Mouse (Mus musculus) midbrain, embryonic 11.5 days (tissue): ENCODE measurements around the gene Vdr. TPM values are rescaled to one million over a fixed set of nuclear protein-coding genes. Genes with fewer than 3 reads are reported as not detected.

Experiments used
- ATAC-seq: fragments of 200-750 bp; cut with Nextera tagmentation; 2 replicates; pipeline ENCODE4 v1.8.0; 2017; ENCODE audit warnings: moderate TSS enrichment, moderate library complexity; ENCODE audit not compliant: low FRiP score
- DNase-seq: peaks from one replicate; pipeline ENCODE4 v3.0.0; 2015; ENCODE audit warnings: low spot score; ENCODE audit errors: missing footprints
- H3K27ac ChIP-seq: fragments of 300-500 bp; sonication (generic); 2 replicates; pipeline ENCODE4 v1.5.1; 2014; ENCODE audit warnings: low read depth, low read length
- H3K27me3 ChIP-seq: fragments of 300-500 bp; sonication (generic); 2 replicates; pipeline ENCODE4 v1.6.1; 2014; ENCODE audit warnings: mild to moderate bottlenecking, low read length, moderate library complexity, mixed read lengths; ENCODE audit not compliant: control insufficient read depth, insufficient read depth
- H3K36me3 ChIP-seq: fragments of 300-500 bp; sonication (generic); 2 replicates; pipeline ENCODE4 v1.6.1; 2014; ENCODE audit warnings: mild to moderate bottlenecking, low read length, moderate library complexity, mixed read lengths; ENCODE audit not compliant: control insufficient read depth, insufficient read depth
- H3K4me1 ChIP-seq: fragments of 300-500 bp; sonication (generic); 2 replicates; pipeline ENCODE4 v1.6.1; 2014; ENCODE audit warnings: low read length; ENCODE audit not compliant: control insufficient read depth, insufficient read depth
- H3K4me2 ChIP-seq: fragments of 300-500 bp; sonication (generic); 2 replicates; pipeline ENCODE4 v1.6.1; 2014; ENCODE audit warnings: mild to moderate bottlenecking, moderate library complexity
- H3K4me3 ChIP-seq: fragments of 300-500 bp; sonication (generic); 2 replicates; pipeline ENCODE4 v1.5.1; 2014; ENCODE audit warnings: low read depth, low read length
- H3K9ac ChIP-seq: fragments of 300-500 bp; sonication (generic); 2 replicates; pipeline ENCODE4 v1.6.1; 2014; ENCODE audit warnings: low read length
- H3K9me3 ChIP-seq: fragments of 300-500 bp; sonication (generic); 2 replicates; pipeline ENCODE4 v1.6.1; 2016; ENCODE audit warnings: low read length; ENCODE audit not compliant: control insufficient read depth
- WGBS: fragments of 180-500 bp; shearing (Covaris S2); extraction: QIAGEN DNeasy Blood & Tissue Kit; methylation state at CpG from one replicate; pipeline ENCODE4 v1.1.7; 2014; 5-methylcytosine and 5-hydroxymethylcytosine counted together
- polyA plus RNA-seq: library from polyadenylated mRNA; unstranded; fragments of >200 nt; fragmentation: Nextera tagmentation; extraction: Ambion mirVana; gene quantifications from 2 replicates; pipeline ENCODE4 v1.2.1, GENCODE M21; 2014

The Vdr gene
- polyA plus RNA-seq, 1 experiment from 2014 or later = 0.38 TPM

GRCm38 (mm10) chr15:97828221-97828842 lies 82.1 kb downstream of the Vdr start:
- H3K4me2 ChIP-seq = no peak overlapping the region
- H3K9ac ChIP-seq = no peak overlapping the region
- no peak for ATAC-seq
- WGBS = 70% methylated on average over 6 of the region's 6 CpGs
- no peaks in the 10 kb centered on the region for H3K36me3 ChIP-seq
- H3K27me3 ChIP-seq = no peaks in the 10 kb centered on the region; the same call in 1 of the 2 replicates
- no peak overlapping the region for H3K27ac ChIP-seq
- DNase-seq = no peak
- H3K4me3 ChIP-seq = no peak overlapping the region
- H3K4me1 ChIP-seq = peaks cover 42% of the 10 kb centered on the region
- no peaks in the 10 kb centered on the region for H3K9me3 ChIP-seq

GRCm38 (mm10) chr15:97827401-97827800 lies 83.0 kb downstream of the Vdr start:
- 90% methylated on average over 8 of the region's 8 CpGs for WGBS
- Histone ChIP-seq H3K27me3 (no peaks in the 10 kb centered on the region; the same call in 1 of the 2 replicates), H3K4me1 (peaks cover 47% of the 10 kb centered on the region)

GRCm38 (mm10) chr15:97826588-97827261 lies 83.7 kb downstream of the Vdr start:
- ATAC-seq = no peak
- Histone ChIP-seq H3K36me3 (no peaks in the 10 kb centered on the region), H3K9me3 (no peaks in the 10 kb centered on the region), H3K27ac (no peak overlapping the region), H3K4me3 (no peak overlapping the region), H3K4me2 (no peak overlapping the region), H3K27me3 (no peaks in the 10 kb centered on the region; the same call in 1 of the 2 replicates), H3K9ac (no peak overlapping the region; the same call in 1 of the 2 replicates), H3K4me1 (peaks cover 43% of the 10 kb centered on the region)
- DNase-seq = no peak
- WGBS = 71% methylated on average over 5 of the region's 5 CpGs

More at GRCm38 (mm10) chr15:97827401-97827800, 83.0 kb downstream of the Vdr start:
- Histone ChIP-seq H3K36me3 (no peaks in the 10 kb centered on the region), H3K9me3 (no peaks in the 10 kb centered on the region), H3K4me3 (no peak overlapping the region), H3K9ac (no peak overlapping the region), H3K27ac (no peak overlapping the region), H3K4me2 (no peak overlapping the region)
- no peak for DNase-seq
- no peak for ATAC-seq

- WGBS = 41% methylated on average over 12 of the region's 12 CpGs
- no peak overlapping the region for H3K4me2 ChIP-seq
Measured at GRCm38 (mm10) chr15:97825941-97826587, 84.4 kb downstream of the Vdr start.

GRCm38 (mm10) chr15:97825071-97825940 lies 85.1 kb downstream of the Vdr start:
- DNase-seq (peak; percentile 92), ATAC-seq (no peak)
- peak overlapping the region; percentile 40 for H3K9ac ChIP-seq
- no peaks in the 10 kb centered on the region for H3K36me3 ChIP-seq
- H3K4me2 ChIP-seq = peak overlapping the region; percentile 31
- H3K27ac ChIP-seq = no peak overlapping the region; the same call in 1 of the 2 replicates
- no peaks in the 10 kb centered on the region for H3K9me3 ChIP-seq
- no peaks in the 10 kb centered on the region; the same call in 1 of the 2 replicates for H3K27me3 ChIP-seq
- WGBS = 10% methylated on average over 29 of the region's 29 CpGs
- peaks cover 38% of the 10 kb centered on the region for H3K4me1 ChIP-seq
- H3K4me3 ChIP-seq = no peak overlapping the region

More at GRCm38 (mm10) chr15:97825941-97826587, 84.4 kb downstream of the Vdr start:
- no peak for DNase-seq
- Histone ChIP-seq H3K4me3 (no peak overlapping the region), H3K27me3 (no peaks in the 10 kb centered on the region; the same call in 1 of the 2 replicates), H3K27ac (no peak overlapping the region; the same call in 1 of the 2 replicates), H3K9me3 (no peaks in the 10 kb centered on the region), H3K36me3 (no peaks in the 10 kb centered on the region), H3K9ac (peak overlapping the region; percentile 40), H3K4me1 (peaks cover 43% of the 10 kb centered on the region)
- ATAC-seq = no peak

GRCm38 (mm10) chr15:97824042-97824441 lies 86.4 kb downstream of the Vdr start:
- DNase-seq = no peak
- no peak for ATAC-seq
- H3K4me3 ChIP-seq = no peak overlapping the region
- peaks cover 29% of the 10 kb centered on the region for H3K4me1 ChIP-seq
- H3K27me3 ChIP-seq = no peaks in the 10 kb centered on the region; the same call in 1 of the 2 replicates
- H3K9ac ChIP-seq = no peak overlapping the region
- H3K27ac ChIP-seq = no peak overlapping the region
- H3K9me3 ChIP-seq = no peaks in the 10 kb centered on the region
- 90% methylated on average over 6 of the region's 6 CpGs for WGBS
- H3K4me2 ChIP-seq = no peak overlapping the region
- H3K36me3 ChIP-seq = no peaks in the 10 kb centered on the region

GRCm38 (mm10) chr15:97823479-97823878 lies 87.0 kb downstream of the Vdr start:
- Histone ChIP-seq H3K36me3 (no peaks in the 10 kb centered on the region), H3K4me2 (no peak overlapping the region), H3K27me3 (no peaks in the 10 kb centered on the region; the same call in 1 of the 2 replicates), H3K27ac (no peak overlapping the region), H3K9ac (no peak overlapping the region), H3K4me3 (no peak overlapping the region), H3K4me1 (peaks cover 24% of the 10 kb centered on the region), H3K9me3 (no peaks in the 10 kb centered on the region)
- ATAC-seq (no peak), DNase-seq (no peak)
- WGBS = 77% methylated on average over 12 of the region's 12 CpGs

GRCm38 (mm10) chr15:97822545-97823228 lies 87.7 kb downstream of the Vdr start:
- Histone ChIP-seq H3K36me3 (no peaks in the 10 kb centered on the region), H3K4me2 (no peak overlapping the region), H3K27me3 (no peaks in the 10 kb centered on the region; the same call in 1 of the 2 replicates), H3K4me3 (no peak overlapping the region), H3K27ac (no peak overlapping the region), H3K4me1 (peaks cover 21% of the 10 kb centered on the region), H3K9ac (no peak overlapping the region), H3K9me3 (no peaks in the 10 kb centered on the region)
- WGBS = 59% methylated on average over 10 of the region's 12 CpGs
- DNase-seq = no peak
- no peak for ATAC-seq
